Mouse (Mus musculus) lung, postnatal 0 days (tissue): ENCODE measurements around the gene B230217C12Rik. TPM values are rescaled to one million over a fixed set of nuclear protein-coding genes. Genes with fewer than 3 reads are reported as not detected.

ENCODE experiments used
- ATAC-seq: fragments of 200-750 bp; cut with Nextera tagmentation; 2 replicates; pipeline ENCODE4 v1.8.0; 2017; ENCODE audit warnings: moderate library complexity
- DNase-seq: peaks from one replicate; pipeline ENCODE4 v3.0.0-alpha.2; 2016; ENCODE audit warnings: low spot score
- H3K27ac ChIP-seq: fragments of 300-500 bp; sonication (generic); 2 replicates; pipeline ENCODE4 v1.5.1; 2014; ENCODE audit warnings: antibody characterized with exemption, mild to moderate bottlenecking, low read length, mixed read lengths
- H3K27me3 ChIP-seq: fragments of 300-500 bp; sonication (generic); replicated peaks from 2 replicates; pipeline ENCODE4 v1.6.1; 2014; ENCODE audit warnings: low read length, mixed read lengths; ENCODE audit not compliant: insufficient read depth
- H3K36me3 ChIP-seq: fragments of 300-500 bp; sonication (generic); 2 replicates; pipeline ENCODE4 v1.6.1; 2014; ENCODE audit warnings: low read length, mixed read lengths; ENCODE audit not compliant: insufficient read depth
- H3K4me1 ChIP-seq: fragments of 300-500 bp; sonication (generic); 2 replicates; pipeline ENCODE4 v1.6.1; 2014; ENCODE audit warnings: antibody characterized with exemption, low read depth, low read length, mixed read lengths; ENCODE audit not compliant: insufficient read depth
- H3K4me2 ChIP-seq: fragments of 300-500 bp; sonication (generic); replicated peaks from 2 replicates; pipeline ENCODE4 v1.6.1; 2014; ENCODE audit warnings: low read depth, mild to moderate bottlenecking, low read length, moderate library complexity, mixed read lengths
- H3K4me3 ChIP-seq: fragments of 300-500 bp; sonication (generic); 2 replicates; pipeline ENCODE4 v1.5.1; 2014; ENCODE audit warnings: low read depth, low read length
- H3K9ac ChIP-seq: fragments of 300-500 bp; sonication (generic); replicated peaks from 2 replicates; pipeline ENCODE4 v1.6.1; 2014; ENCODE audit warnings: low read depth, mild to moderate bottlenecking
- H3K9me3 ChIP-seq: fragments of 300-500 bp; sonication (generic); 2 replicates; pipeline ENCODE4 v1.6.1; 2016; ENCODE audit warnings: low read length, mixed read lengths
- CTCF ChIP-seq: IDR thresholded peaks from 2 replicates; pipeline ENCODE4 v1.5.1; 2016; ENCODE audit warnings: antibody characterized with exemption, mild to moderate bottlenecking
- EP300 ChIP-seq: IDR thresholded peaks from 2 replicates; pipeline ENCODE4 v1.6.1; 2016; ENCODE audit warnings: antibody characterized with exemption, mild to moderate bottlenecking, control low read depth
- WGBS: fragments of 180-500 bp; shearing (Covaris S2); extraction: QIAGEN DNeasy Blood & Tissue Kit; methylation state at CpG from one replicate; pipeline ENCODE4 v1.1.7; 2014; 5-methylcytosine and 5-hydroxymethylcytosine counted together
- polyA plus RNA-seq: library from polyadenylated mRNA; unstranded; fragments of >200 nt; fragmentation: Nextera tagmentation; extraction: Ambion mirVana; gene quantifications from 2 replicates; pipeline ENCODE4 v1.2.1, GENCODE M21; 2015

Gene B230217C12Rik
- polyA plus RNA-seq, 1 experiment from 2014 or later = 1.3 TPM

- H3K9me3 ChIP-seq = no peaks in the 10 kb centered on the region
- TF ChIP-seq CTCF (no peak), EP300 (no peak)
- ATAC-seq (peak; percentile 16; the same call in 1 of the 2 replicates), DNase-seq (no peak)
- H3K27ac ChIP-seq = 0 out of 2 replicates have a peak overlapping the region, but pooled peaks have one; percentile 0
- peaks cover 14% of the 10 kb centered on the region for H3K36me3 ChIP-seq
- H3K9ac ChIP-seq = no peak overlapping the region
- H3K27me3 ChIP-seq = no peaks in the 10 kb centered on the region
- H3K4me3 ChIP-seq = no peak overlapping the region
- no peak overlapping the region for H3K4me2 ChIP-seq
- WGBS = 48% methylated on average over 11 of the region's 11 CpGs
- H3K4me1 ChIP-seq = no peaks in the 10 kb centered on the region
Observed at GRCm38 (mm10) chr11:97839441-97840134, 992 bp upstream of the B230217C12Rik start.

GRCm38 (mm10) chr11:97840135-97840490 lies 467 bp upstream of the B230217C12Rik start:
- ATAC-seq (no peak), DNase-seq (no peak)
- no peaks in the 10 kb centered on the region for H3K4me1 ChIP-seq
- H3K36me3 ChIP-seq = peaks cover 13% of the 10 kb centered on the region
- no peak overlapping the region for H3K4me3 ChIP-seq
- no peaks in the 10 kb centered on the region for H3K27me3 ChIP-seq
- no peak for TF ChIP-seq EP300
- TF ChIP-seq CTCF = no peak
- no peaks in the 10 kb centered on the region for H3K9me3 ChIP-seq
- WGBS = 58% methylated on average over 2 of the region's 2 CpGs
- H3K4me2 ChIP-seq = no peak overlapping the region
- H3K27ac ChIP-seq = no peak overlapping the region
- H3K9ac ChIP-seq = no peak overlapping the region

- peak; percentile 62 for DNase-seq
- no peaks in the 10 kb centered on the region for H3K27me3 ChIP-seq
- peak; percentile 68 for ATAC-seq
- H3K4me1 ChIP-seq = no peaks in the 10 kb centered on the region
- H3K4me3 ChIP-seq = peak overlapping the region; percentile 36
- peaks cover 5% of the 10 kb centered on the region for H3K36me3 ChIP-seq
- 5% methylated on average over 22 of the region's 22 CpGs for whole genome bisulfite sequencing
- no peak overlapping the region for H3K27ac ChIP-seq
- H3K9ac ChIP-seq = peak overlapping the region; percentile 24; the same call in 1 of the 2 replicates
- H3K9me3 ChIP-seq = no peaks in the 10 kb centered on the region
- peak overlapping the region; percentile 49 for H3K4me2 ChIP-seq
- no peak for TF ChIP-seq EP300
- no peak for TF ChIP-seq CTCF
Observed at GRCm38 (mm10) chr11:97840991-97841661, 546 bp downstream of the B230217C12Rik start.

GRCm38 (mm10) chr11:97842001-97842400 lies 1.4 kb downstream of the B230217C12Rik start:
- DNase-seq (no peak), ATAC-seq (no peak)
- no peaks in the 10 kb centered on the region for H3K4me1 ChIP-seq
- no peak overlapping the region for H3K9ac ChIP-seq
- no peaks in the 10 kb centered on the region for H3K9me3 ChIP-seq
- H3K4me3 ChIP-seq = no peak overlapping the region
- H3K27me3 ChIP-seq = no peaks in the 10 kb centered on the region
- H3K4me2 ChIP-seq = no peak overlapping the region
- TF ChIP-seq CTCF (no peak), EP300 (no peak)
- no peak overlapping the region for H3K27ac ChIP-seq
- 54% methylated on average over 4 of the region's 4 CpGs for WGBS
- H3K36me3 ChIP-seq = peaks cover 5% of the 10 kb centered on the region; the same call in 1 of the 2 replicates

GRCm38 (mm10) chr11:97850367-97850766 lies 9.8 kb downstream of the B230217C12Rik start:
- Histone ChIP-seq H3K4me3 (no peak overlapping the region), H3K27ac (no peak overlapping the region), H3K4me2 (no peak overlapping the region), H3K27me3 (no peaks in the 10 kb centered on the region), H3K9ac (no peak overlapping the region), H3K4me1 (no peaks in the 10 kb centered on the region), H3K36me3 (no peaks in the 10 kb centered on the region), H3K9me3 (no peaks in the 10 kb centered on the region)
- ATAC-seq = peak; percentile 68
- 26% methylated on average over 6 of the region's 6 CpGs for WGBS
- peak; percentile 54 for DNase-seq
- no peak for TF ChIP-seq CTCF
- no peak for TF ChIP-seq EP300

- Histone ChIP-seq H3K4me1 (no peaks in the 10 kb centered on the region), H3K27ac (no peak overlapping the region), H3K4me2 (no peak overlapping the region), H3K9ac (no peak overlapping the region), H3K9me3 (no peaks in the 10 kb centered on the region), H3K27me3 (no peaks in the 10 kb centered on the region), H3K4me3 (no peak overlapping the region), H3K36me3 (no peaks in the 10 kb centered on the region)
- ATAC-seq (no peak), DNase-seq (no peak)
- 88% methylated on average over 2 of the region's 2 CpGs for WGBS
- TF ChIP-seq CTCF = no peak
- no peak for TF ChIP-seq EP300
Observed at GRCm38 (mm10) chr11:97851601-97852000, 11.0 kb downstream of the B230217C12Rik start.
